Mouse (Mus musculus) left cerebral cortex, postnatal 25 days (tissue): ENCODE data around the gene Cog2. TPM values are rescaled to one million over a fixed set of nuclear protein-coding genes. Genes with fewer than 3 reads are reported as not detected.

Experiments used
- DNase-seq, 2 experiments: peaks; one replicate each; pipeline ENCODE4 v3.0.0; 2022; ENCODE audit warnings: low spot score in 2 of 2, mixed read lengths in 1 of 2
- intact Hi-C: fragments of 180-260 bp; cut with DNase I; formaldehyde crosslinking; loops from one replicate; pipeline ENCODE4 v1.15.1; 2025
- total RNA-seq, 2 experiments: library from RNA; stranded (reverse); gene quantifications; 2 replicates each; pipeline ENCODE4 v1.2.3; 2021

The Cog2 gene
- total RNA-seq, 2 experiments from 2014 or later: 37.0 to 39.3 TPM

- intact Hi-C loops: loop anchor here (1.0 kb wide), 1 partner anchor 32 kb away; no protein-coding TSS in a partner anchor
- DNase-seq: no peak
Measured at GRCm38 (mm10) chr8:124508321-124508695, 12.3 kb upstream of the Cog2 start.

- DNase-seq: peak in 1 of 2 experiments; percentile 30
- intact Hi-C loops: no loop called here
Measured at GRCm38 (mm10) chr8:124509156-124509555, 11.4 kb upstream of the Cog2 start.

DNA sequence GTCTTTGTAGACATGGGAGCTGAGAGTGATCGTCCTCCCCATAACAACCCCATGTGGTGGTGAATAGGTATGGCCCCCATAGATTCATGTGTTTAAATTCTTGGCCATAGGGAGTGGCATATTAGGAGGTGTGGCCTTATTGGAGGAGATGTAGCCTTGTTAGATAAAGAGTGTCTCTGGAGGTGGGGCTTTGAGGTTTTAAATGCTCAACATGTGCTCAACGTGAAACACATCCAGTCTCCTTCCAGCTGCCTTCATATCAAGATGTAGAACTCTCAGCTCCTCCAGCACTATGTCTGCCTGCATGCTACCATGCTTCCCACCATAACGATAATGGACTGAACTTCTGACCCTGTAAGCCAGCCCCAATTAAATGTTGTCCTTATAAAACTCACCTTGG, 4.5 kb upstream of the Cog2 start:
- intact Hi-C loops: loop anchor here (2.0 kb wide), 4 partner anchors 39 to 129 kb away; no protein-coding TSS in a partner anchor
- DNase-seq: no peak

- intact Hi-C loops: loop anchor here (2.0 kb wide), 4 partner anchors 40 to 130 kb away; no protein-coding TSS in a partner anchor
- peak; percentile 57 to 96 for DNase-seq
Measured at GRCm38 (mm10) chr8:124516525-124516924, 4.0 kb upstream of the Cog2 start.

GRCm38 (mm10) chr8:124517142-124517541, 3.4 kb upstream of the Cog2 start:
- intact Hi-C loops: loop anchor here (2.0 kb wide), 4 partner anchors 40 to 130 kb away; no protein-coding TSS in a partner anchor
- peak in 1 of 2 experiments; percentile 75 for DNase-seq

GRCm38 (mm10) chr8:124521946-124522345, 1.4 kb downstream of the Cog2 start:
- intact Hi-C loops: loop anchor here (5.0 kb wide), 1 partner anchor 50 kb away; no protein-coding TSS in a partner anchor
- no peak for DNase-seq

GRCm38 (mm10) chr8:124526261-124526660, 5.7 kb downstream of the Cog2 start:
- no peak for DNase-seq
- intact Hi-C loops: no loop called here

- intact Hi-C loops: loop anchor here (5.0 kb wide), 1 partner anchor 147 kb away; no protein-coding TSS in a partner anchor
- no peak for DNase-seq
Measured at GRCm38 (mm10) chr8:124530076-124530475, 9.5 kb downstream of the Cog2 start.

- peak; percentile 45 to 81 for DNase-seq
- intact Hi-C loops: loop anchor here (5.0 kb wide), 1 partner anchor 147 kb away; no protein-coding TSS in a partner anchor
Measured at GRCm38 (mm10) chr8:124530556-124530955, 10.0 kb downstream of the Cog2 start.

GRCm38 (mm10) chr8:124530996-124531395, 10.4 kb downstream of the Cog2 start:
- intact Hi-C loops: loop anchor here (5.0 kb wide), 1 partner anchor 146 kb away; no protein-coding TSS in a partner anchor

DNA sequence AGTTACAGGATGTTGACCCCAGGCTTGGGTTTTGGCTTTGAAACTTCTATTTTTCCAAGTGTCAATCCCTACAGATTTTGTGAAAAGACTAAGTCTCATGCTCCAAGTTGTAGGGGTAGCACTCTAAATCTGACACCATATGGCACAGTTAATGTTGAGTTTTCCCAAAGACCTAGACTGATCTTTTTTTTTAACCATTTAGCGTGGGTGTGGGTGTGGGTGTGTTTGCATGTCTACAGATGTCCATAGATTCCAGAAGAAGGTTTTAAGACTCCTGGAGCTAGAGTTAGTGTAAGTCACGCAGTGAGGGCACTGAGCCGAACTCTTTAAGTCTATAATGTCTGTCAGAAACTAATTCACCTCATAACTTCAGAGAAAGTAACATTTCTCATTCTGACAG, 12.1 kb downstream of the Cog2 start:
- DNase-seq: peak in 1 of 2 experiments; percentile 84
- intact Hi-C loops: loop anchor here (5.0 kb wide), 1 partner anchor 145 kb away; no protein-coding TSS in a partner anchor

More at GRCm38 (mm10) chr8:124530996-124531395, 10.4 kb downstream of the Cog2 start:
- no peak for DNase-seq

- DNase-seq: no peak
- intact Hi-C loops: no loop called here
Measured at GRCm38 (mm10) chr8:124535451-124535850, 14.9 kb downstream of the Cog2 start.

GRCm38 (mm10) chr8:124540906-124541305, 20.3 kb downstream of the Cog2 start:
- DNase-seq: no peak
- intact Hi-C loops: no loop called here

DNA sequence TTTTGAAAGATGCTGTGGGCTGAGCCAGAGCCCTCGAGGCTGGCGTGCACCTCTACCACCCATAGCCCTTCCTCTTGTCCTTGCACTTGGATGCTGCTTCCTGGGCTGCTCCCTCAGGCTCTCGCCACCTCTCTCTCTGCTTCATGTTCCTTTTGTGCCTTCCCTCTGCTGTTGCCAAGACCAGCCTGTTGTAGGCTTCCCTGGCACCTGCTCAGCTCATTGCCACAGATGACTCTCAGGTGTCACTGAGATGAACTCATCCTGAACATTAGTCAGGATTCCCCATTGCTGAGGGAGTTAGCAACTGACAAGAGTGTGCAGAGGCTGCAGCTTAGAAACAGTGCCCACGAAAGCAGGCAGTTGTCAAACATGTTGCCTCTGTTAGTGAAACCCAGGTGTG, 21.4 kb downstream of the Cog2 start:
- DNase-seq: peak in 1 of 2 experiments; percentile 44
- intact Hi-C loops: no loop called here

DNA sequence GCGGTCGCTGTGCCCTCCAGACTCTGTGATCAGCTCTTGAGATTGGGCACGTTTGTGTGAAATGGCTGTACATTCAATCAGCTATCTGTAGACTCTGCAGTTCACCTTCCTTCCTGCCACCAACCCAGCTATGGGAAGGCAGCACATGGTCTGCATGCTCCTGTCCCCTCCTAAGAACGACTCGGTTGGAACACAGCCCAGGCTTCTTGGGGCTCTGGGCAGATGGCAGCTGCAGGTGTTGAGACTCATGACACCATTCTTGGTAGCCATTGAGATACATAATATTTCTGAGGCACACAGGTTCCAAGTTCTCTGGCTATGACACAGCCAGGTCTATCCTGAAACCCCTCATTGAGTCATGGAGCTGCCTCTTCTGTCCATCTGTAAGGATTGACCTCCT, 22.7 kb downstream of the Cog2 start:
- intact Hi-C loops: no loop called here

DNA sequence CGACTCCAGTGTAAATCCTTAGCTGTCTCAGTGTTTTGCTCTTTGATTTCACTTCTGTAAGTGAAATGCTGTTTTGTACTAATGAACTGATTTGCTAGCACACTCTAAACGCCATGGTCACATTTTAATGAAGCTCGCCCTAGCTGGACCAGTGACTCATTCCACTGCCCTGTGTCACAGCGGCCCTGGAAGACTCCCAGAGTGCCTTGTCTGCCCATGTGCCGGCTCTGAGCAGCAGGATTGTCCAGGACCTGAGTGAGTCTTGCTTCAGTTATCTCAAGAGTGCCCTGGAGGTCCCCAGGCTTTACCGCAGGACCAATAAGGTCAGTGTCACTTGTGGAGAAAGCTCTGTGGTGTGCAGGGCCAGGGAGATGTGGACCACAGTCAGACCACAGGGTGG, 25.8 kb downstream of the Cog2 start:
- no peak for DNase-seq
- intact Hi-C loops: no loop called here

More for the DNA sequence above, 22.7 kb downstream of the Cog2 start:
- DNase-seq: no peak

GRCm38 (mm10) chr8:124546815-124547214, 26.2 kb downstream of the Cog2 start:
- intact Hi-C loops: no loop called here
- peak in 1 of 2 experiments; percentile 78 for DNase-seq

GRCm38 (mm10) chr8:124547269-124547668, 26.7 kb downstream of the Cog2 start:
- intact Hi-C loops: no loop called here
- no peak for DNase-seq

DNA sequence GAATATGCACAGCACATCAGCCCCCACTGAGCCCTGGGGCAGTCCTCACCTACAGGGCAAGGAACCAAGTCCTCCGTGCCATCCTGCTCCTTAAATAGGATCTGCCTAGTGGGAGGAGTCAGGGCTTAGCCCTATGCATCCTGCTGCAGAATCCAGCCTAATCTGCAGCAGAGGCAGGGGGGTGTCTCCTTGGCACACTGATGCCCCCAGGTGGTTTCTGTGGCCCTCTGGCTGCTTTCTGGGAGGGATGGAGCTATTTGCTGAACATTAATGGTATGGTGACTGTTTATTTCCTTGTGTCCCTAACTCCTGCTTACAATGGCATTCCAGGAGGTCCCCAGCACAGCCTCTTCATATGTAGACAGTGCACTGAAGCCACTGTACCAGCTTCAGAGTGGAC, 27.6 kb downstream of the Cog2 start:
- intact Hi-C loops: no loop called here
- DNase-seq: no peak

- peak in 1 of 2 experiments; percentile 74 for DNase-seq
- intact Hi-C loops: no loop called here
Measured at GRCm38 (mm10) chr8:124551011-124551661, 30.6 kb downstream of the Cog2 start.

- intact Hi-C loops: no loop called here
- DNase-seq: no peak
Measured at GRCm38 (mm10) chr8:124555113-124555750, 34.7 kb downstream of the Cog2 start.
